Mouse (Mus musculus) stomach, postnatal 0 days (tissue): ENCODE measurements around the gene Clasp1. TPM values are rescaled to one million over a fixed set of nuclear protein-coding genes. Genes with fewer than 3 reads are reported as not detected.

Experiments
- ATAC-seq: fragments of 200-750 bp; cut with Nextera tagmentation; 2 replicates; pipeline ENCODE4 v1.8.0; 2017; ENCODE audit not compliant: low FRiP score, low TSS enrichment
- DNase-seq: peaks from one replicate; pipeline ENCODE4 v3.0.0-alpha.2; 2016; ENCODE audit warnings: low spot score
- H3K27ac ChIP-seq: fragments of 300-500 bp; sonication (generic); replicated peaks from 2 replicates; pipeline ENCODE4 v1.5.1; 2014; ENCODE audit warnings: mild to moderate bottlenecking, control low read depth
- H3K27me3 ChIP-seq: fragments of 300-500 bp; sonication (generic); 2 replicates; pipeline ENCODE4 v1.6.1; 2014; ENCODE audit warnings: low read length; ENCODE audit not compliant: control insufficient read depth, insufficient read depth
- H3K36me3 ChIP-seq: fragments of 300-500 bp; sonication (generic); 2 replicates; pipeline ENCODE4 v1.6.1; 2014; ENCODE audit warnings: low read length, mixed read lengths; ENCODE audit not compliant: control insufficient read depth, insufficient read depth
- H3K4me1 ChIP-seq: fragments of 300-500 bp; sonication (generic); replicated peaks from 2 replicates; pipeline ENCODE4 v1.6.1; 2014; ENCODE audit warnings: antibody characterized with exemption; ENCODE audit not compliant: control insufficient read depth, insufficient read depth
- H3K4me2 ChIP-seq: fragments of 300-500 bp; sonication (generic); replicated peaks from 2 replicates; pipeline ENCODE4 v1.6.1; 2014; ENCODE audit warnings: low read depth, mild to moderate bottlenecking, control low read depth, moderate library complexity
- H3K4me3 ChIP-seq: fragments of 300-500 bp; sonication (generic); 2 replicates; pipeline ENCODE4 v1.5.1; 2014; ENCODE audit warnings: low read depth, low read length, control low read depth
- H3K9ac ChIP-seq: fragments of 300-500 bp; sonication (generic); 2 replicates; pipeline ENCODE4 v1.6.1; 2014; ENCODE audit warnings: mild to moderate bottlenecking, low read length, control low read depth, mixed read lengths
- H3K9me3 ChIP-seq: fragments of 300-500 bp; sonication (generic); 2 replicates; pipeline ENCODE4 v1.6.1; 2016; ENCODE audit warnings: low read length; ENCODE audit not compliant: control insufficient read depth
- CTCF ChIP-seq: IDR thresholded peaks from 2 replicates; pipeline ENCODE4 v1.5.1; 2016; ENCODE audit warnings: antibody characterized with exemption, low read depth, mild to moderate bottlenecking, moderate library complexity
- EP300 ChIP-seq: optimal IDR thresholded peaks from 2 replicates; pipeline ENCODE3; 2016; ENCODE audit warnings: antibody characterized with exemption
- WGBS: fragments of 180-500 bp; shearing (Covaris S2); extraction: QIAGEN DNeasy Blood & Tissue Kit; methylation state at CpG from one replicate; pipeline ENCODE4 v1.1.7; 2014; 5-methylcytosine and 5-hydroxymethylcytosine counted together
- polyA plus RNA-seq: library from polyadenylated mRNA; unstranded; fragments of >200 nt; fragmentation: Nextera tagmentation; extraction: Ambion mirVana; gene quantifications from 2 replicates; pipeline ENCODE4 v1.2.1, GENCODE M21; 2015

Clasp1 gene
- polyA plus RNA-seq, 1 experiment from 2014 or later, result 12.0 TPM

DNA sequence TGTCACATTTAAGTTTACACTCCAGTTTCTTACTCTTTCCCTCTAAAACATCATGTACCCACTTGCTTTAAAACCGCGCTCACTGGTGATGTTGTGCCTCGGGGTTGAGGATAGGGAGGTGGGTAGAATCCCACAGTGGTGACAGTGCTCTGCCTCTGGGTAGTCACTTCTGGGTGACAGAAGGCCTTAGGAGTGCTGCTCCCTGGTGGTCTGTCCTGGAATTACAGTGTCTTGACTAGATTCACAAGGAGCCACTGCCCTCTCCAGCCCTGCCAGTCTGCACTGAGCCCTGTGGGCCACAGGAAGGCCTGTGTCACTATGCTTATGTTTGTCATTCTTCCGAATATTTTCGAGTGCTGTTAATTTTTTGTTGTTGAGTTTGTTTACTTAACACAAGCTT lies 109.5 kb downstream of the Clasp1 start:
- no peak overlapping the region for H3K9ac ChIP-seq
- ATAC-seq (peak; percentile 65), DNase-seq (peak; percentile 75)
- H3K27ac ChIP-seq, result no peak overlapping the region
- H3K36me3 ChIP-seq, result peaks cover 19% of the 10 kb centered on the region
- no peaks in the 10 kb centered on the region for H3K4me1 ChIP-seq
- no peaks in the 10 kb centered on the region for H3K9me3 ChIP-seq
- H3K4me2 ChIP-seq, result no peak overlapping the region
- no peaks in the 10 kb centered on the region for H3K27me3 ChIP-seq
- no peak overlapping the region for H3K4me3 ChIP-seq
- 79% methylated on average over 5 of the region's 5 CpGs for WGBS
- no peak for TF ChIP-seq EP300
- TF ChIP-seq CTCF, result peak; percentile 89

DNA sequence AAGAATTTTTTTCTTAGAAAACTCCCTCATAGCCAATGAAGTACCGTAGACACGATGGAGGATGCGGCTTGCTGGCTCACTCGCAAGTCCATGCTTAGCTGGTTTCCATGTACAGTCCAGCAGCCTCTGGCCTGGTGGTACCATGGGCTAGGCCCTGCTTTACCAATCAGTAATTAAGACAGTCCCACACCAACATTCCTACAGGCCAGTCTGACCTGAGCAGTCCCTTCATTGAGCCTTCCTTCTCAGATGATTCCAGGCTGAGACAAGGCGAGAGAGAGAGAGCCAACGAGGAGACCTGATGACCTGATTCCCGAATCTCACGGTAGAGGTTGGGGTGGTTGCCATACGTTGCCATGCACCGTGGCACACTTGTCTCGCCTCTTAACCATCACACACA lies 111.7 kb downstream of the Clasp1 start:
- H3K9ac ChIP-seq, result no peak overlapping the region
- no peaks in the 10 kb centered on the region for H3K9me3 ChIP-seq
- no peaks in the 10 kb centered on the region for H3K4me1 ChIP-seq
- H3K36me3 ChIP-seq, result peaks cover 29% of the 10 kb centered on the region
- no peak overlapping the region for H3K4me2 ChIP-seq
- no peak for TF ChIP-seq CTCF
- no peak for TF ChIP-seq EP300
- ATAC-seq (no peak), DNase-seq (no peak)
- H3K4me3 ChIP-seq, result no peak overlapping the region
- WGBS, result 88% methylated on average over 11 of the region's 11 CpGs
- no peak overlapping the region for H3K27ac ChIP-seq
- no peaks in the 10 kb centered on the region for H3K27me3 ChIP-seq

DNA sequence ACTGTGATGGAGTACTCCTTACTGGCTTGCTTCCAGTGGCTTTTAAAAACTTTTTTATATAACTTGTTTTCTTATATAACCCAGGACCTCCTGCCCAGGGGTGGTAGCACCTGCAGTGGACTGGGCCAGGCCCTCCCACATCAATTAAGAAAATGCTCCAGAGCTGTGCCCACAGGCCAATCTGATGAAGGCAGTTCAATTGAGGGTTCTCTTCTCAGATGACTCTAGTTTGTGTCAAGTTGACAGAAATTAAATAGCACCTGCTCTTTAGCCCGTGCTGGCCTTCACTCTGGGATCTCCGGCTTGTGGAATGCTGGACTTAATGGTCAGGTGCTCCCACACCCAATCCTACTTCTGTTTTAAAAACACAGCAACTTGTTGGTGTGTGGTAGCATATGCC lies 112.8 kb downstream of the Clasp1 start:
- no peaks in the 10 kb centered on the region for H3K27me3 ChIP-seq
- H3K9ac ChIP-seq, result no peak overlapping the region
- H3K4me2 ChIP-seq, result no peak overlapping the region
- no peaks in the 10 kb centered on the region for H3K9me3 ChIP-seq
- H3K4me3 ChIP-seq, result no peak overlapping the region
- H3K27ac ChIP-seq, result no peak overlapping the region
- H3K4me1 ChIP-seq, result no peaks in the 10 kb centered on the region
- no peak for DNase-seq
- 89% methylated on average over 2 of the region's 2 CpGs for WGBS
- peaks cover 29% of the 10 kb centered on the region for H3K36me3 ChIP-seq
- TF ChIP-seq EP300 (no peak), CTCF (no peak)
- ATAC-seq, result no peak

DNA sequence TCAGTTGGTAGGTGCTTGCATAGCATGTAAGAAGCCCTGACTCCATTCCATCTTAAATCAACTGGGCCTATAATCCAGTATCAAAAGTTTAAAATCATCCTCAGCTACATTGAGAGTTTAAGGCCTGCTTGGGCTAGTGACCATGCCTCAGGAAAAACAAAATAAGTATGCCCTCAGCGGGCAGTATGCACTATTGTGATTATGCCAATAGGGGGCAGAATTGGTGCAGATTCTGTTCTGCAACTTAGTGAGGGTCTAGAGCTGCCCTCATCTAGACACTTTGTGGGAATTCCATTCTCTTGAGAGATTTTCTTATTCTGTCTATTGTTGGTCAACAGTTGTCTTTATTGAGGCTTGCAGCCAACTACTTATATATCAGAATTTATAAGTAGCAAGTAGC lies 116.9 kb downstream of the Clasp1 start:
- Histone ChIP-seq H3K27me3 (no peaks in the 10 kb centered on the region), H3K27ac (no peak overlapping the region), H3K9ac (no peak overlapping the region), H3K9me3 (no peaks in the 10 kb centered on the region), H3K4me3 (no peak overlapping the region), H3K4me1 (no peaks in the 10 kb centered on the region), H3K36me3 (peaks cover 31% of the 10 kb centered on the region), H3K4me2 (no peak overlapping the region)
- DNase-seq, result no peak
- no peak for ATAC-seq
- WGBS, result 83% methylated on average over 1 of the region's 1 CpGs
- TF ChIP-seq EP300 (no peak), CTCF (peak; percentile 46)

DNA sequence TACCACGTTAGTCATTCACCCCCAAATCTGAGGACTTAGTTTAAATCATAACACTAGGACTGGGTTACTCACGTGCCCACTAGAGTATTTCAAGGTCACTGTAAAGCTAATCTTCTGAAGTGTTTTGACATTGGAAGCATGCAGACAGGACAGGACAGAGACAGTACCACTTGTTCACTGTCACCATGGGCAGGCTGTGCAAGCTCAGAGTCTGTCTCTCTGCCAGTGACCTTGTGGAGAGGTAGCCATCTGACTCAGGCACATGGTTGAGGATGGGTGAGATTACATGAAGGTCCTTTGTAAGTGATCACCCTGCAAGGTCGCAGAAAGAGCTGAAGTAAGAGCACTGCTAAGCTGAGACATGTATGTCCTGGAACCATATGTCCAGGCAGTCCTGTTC lies 122.1 kb downstream of the Clasp1 start:
- H3K9me3 ChIP-seq, result no peaks in the 10 kb centered on the region
- no peak for TF ChIP-seq EP300
- no peak for TF ChIP-seq CTCF
- no peak overlapping the region for H3K9ac ChIP-seq
- H3K4me3 ChIP-seq, result no peak overlapping the region
- H3K4me1 ChIP-seq, result no peaks in the 10 kb centered on the region
- H3K27ac ChIP-seq, result no peak overlapping the region
- H3K4me2 ChIP-seq, result no peak overlapping the region
- H3K27me3 ChIP-seq, result no peaks in the 10 kb centered on the region
- WGBS, result 86% methylated on average over 3 of the region's 3 CpGs
- ATAC-seq, result no peak
- no peak for DNase-seq
- H3K36me3 ChIP-seq, result peaks cover 21% of the 10 kb centered on the region

DNA sequence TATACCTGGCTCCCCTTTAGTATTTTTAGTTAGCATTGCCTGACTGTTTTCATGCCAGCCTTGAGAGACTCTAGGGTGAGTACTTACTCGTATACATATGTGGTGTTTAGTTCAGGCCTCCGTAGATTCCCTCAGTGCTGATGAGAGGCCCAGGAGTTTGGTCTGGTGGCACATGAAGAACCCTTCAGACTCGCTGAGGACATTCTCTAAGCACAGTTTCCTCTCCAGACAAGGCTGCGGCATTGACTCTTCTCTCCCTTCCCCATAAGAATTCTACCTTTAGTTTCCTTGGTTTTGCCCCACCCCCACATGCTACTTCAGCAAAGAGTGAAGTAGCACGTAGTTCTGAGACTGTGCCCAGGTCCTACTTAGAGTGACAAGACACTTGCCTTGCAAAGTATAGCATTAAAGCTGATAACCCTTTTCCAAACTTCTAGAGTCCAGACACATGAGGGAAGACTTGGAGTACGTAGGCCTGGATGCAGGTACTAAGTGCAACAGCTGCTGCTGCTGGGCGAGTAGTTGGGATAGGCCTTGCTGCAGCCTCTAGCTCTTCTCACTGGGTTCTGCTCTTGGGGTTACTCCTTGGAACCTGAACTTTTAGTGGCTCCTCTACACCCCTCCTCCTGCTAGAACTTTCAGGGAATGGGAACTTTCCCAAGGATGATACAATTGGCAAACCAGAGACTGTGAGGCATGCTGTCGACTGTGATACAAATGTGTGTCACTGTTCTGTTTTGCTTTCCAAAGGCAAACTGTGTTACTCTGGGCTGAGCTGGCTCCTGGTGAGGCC lies 123.1 kb downstream of the Clasp1 start:
- TF ChIP-seq EP300, result no peak
- no peak for TF ChIP-seq CTCF
- WGBS, result 91% methylated on average over 8 of the region's 8 CpGs
- Histone ChIP-seq H3K4me1 (no peaks in the 10 kb centered on the region), H3K9me3 (no peaks in the 10 kb centered on the region), H3K4me2 (no peak overlapping the region), H3K27me3 (no peaks in the 10 kb centered on the region), H3K36me3 (peaks cover 21% of the 10 kb centered on the region), H3K9ac (no peak overlapping the region), H3K27ac (no peak overlapping the region), H3K4me3 (no peak overlapping the region)
- ATAC-seq (no peak), DNase-seq (no peak)
